Mouse (Mus musculus) spleen, adult 10 weeks (tissue): Measurements from ENCODE around the gene Tmem223. TPM values are rescaled to one million over a fixed set of nuclear protein-coding genes. Genes with fewer than 3 reads are reported as not detected.

Source experiments
- polyA plus RNA-seq: library from polyadenylated mRNA; stranded (reverse); fragments of 350-450 nt; fragmentation: Illumina TruSeq; extraction: RNeasy Lipid Tissue Mini Kit (QIAGEN cat#74804); gene quantifications from one replicate; pipeline ENCODE4 v1.2.3, GENCODE M21; 2015; ENCODE audit warnings: low replicate concordance; ENCODE audit not compliant: insufficient read depth

Gene Tmem223
- polyA plus RNA-seq, 1 experiment from 2014 or later, result 36.9 TPM

Other genes starting within 250 kb of the Tmem223 start
- not detected for gene Slc22a8, start 179.7 kb upstream of the Tmem223 start, polyA plus RNA-seq
- gene Slc22a6, start 153.0 kb upstream of the Tmem223 start, polyA plus RNA-seq, result not detected
- gene Chrm1, start 107.2 kb upstream of the Tmem223 start, polyA plus RNA-seq, result not detected
- gene Slc3a2, start 47.6 kb upstream of the Tmem223 start, polyA plus RNA-seq, result 149 TPM
- 70.3 TPM for gene Wdr74, start 35.2 kb upstream of the Tmem223 start, polyA plus RNA-seq
- gene 1700092M07Rik, start 30.3 kb upstream of the Tmem223 start, polyA plus RNA-seq, result not detected
- gene Stx5a, start 29.6 kb upstream of the Tmem223 start, polyA plus RNA-seq, result 145 TPM
- 395 TPM for gene Nxf1, start 13.9 kb upstream of the Tmem223 start, polyA plus RNA-seq
- gene Tmem179b, start 3.5 kb downstream of the Tmem223 start, polyA plus RNA-seq, result 89.0 TPM
- gene Taf6l, start 15.4 kb downstream of the Tmem223 start, polyA plus RNA-seq, result 4.8 TPM
- 131 TPM for gene Polr2g, start 27.6 kb downstream of the Tmem223 start, polyA plus RNA-seq
- gene Zbtb3, start 31.6 kb downstream of the Tmem223 start, polyA plus RNA-seq, result 3.1 TPM
- gene Ttc9c, start 48.3 kb downstream of the Tmem223 start, polyA plus RNA-seq, result 67.2 TPM
- 172 TPM for gene Hnrnpul2, start 49.0 kb downstream of the Tmem223 start, polyA plus RNA-seq
- not detected for gene AC129217.1, start 58.8 kb downstream of the Tmem223 start, polyA plus RNA-seq
- 33.6 TPM for gene Bscl2, start 66.5 kb downstream of the Tmem223 start, polyA plus RNA-seq
- 0.14 TPM for gene Gng3, start 68.2 kb downstream of the Tmem223 start, polyA plus RNA-seq
- 0.33 TPM for gene Lrrn4cl, start 79.8 kb downstream of the Tmem223 start, polyA plus RNA-seq
- 103 TPM for gene Ubxn1, start 100.5 kb downstream of the Tmem223 start, polyA plus RNA-seq
- gene Uqcc3, start 109.9 kb downstream of the Tmem223 start, polyA plus RNA-seq, result 14.9 TPM
- 85.8 TPM for gene Lbhd1, start 112.7 kb downstream of the Tmem223 start, polyA plus RNA-seq
- gene Gm49403, start 112.9 kb downstream of the Tmem223 start, polyA plus RNA-seq, result not detected
- 31.6 TPM for gene 1810009A15Rik, start 117.9 kb downstream of the Tmem223 start, polyA plus RNA-seq
- gene Gm49416, start 117.9 kb downstream of the Tmem223 start, polyA plus RNA-seq, result not detected
- gene Ints5, start 122.0 kb downstream of the Tmem223 start, polyA plus RNA-seq, result 8.5 TPM
- gene Ganab, start 127.1 kb downstream of the Tmem223 start, polyA plus RNA-seq, result 156 TPM
- gene B3gat3, start 149.4 kb downstream of the Tmem223 start, polyA plus RNA-seq, result 44.8 TPM
- 3.7 TPM for gene Rom1, start 158.4 kb downstream of the Tmem223 start, polyA plus RNA-seq
- 68.8 TPM for gene Eml3, start 158.6 kb downstream of the Tmem223 start, polyA plus RNA-seq
- 192 TPM for gene Mta2, start 170.9 kb downstream of the Tmem223 start, polyA plus RNA-seq
- gene Tut1, start 182.9 kb downstream of the Tmem223 start, polyA plus RNA-seq, result 24.7 TPM
- 623 TPM for gene Eef1g, start 196.0 kb downstream of the Tmem223 start, polyA plus RNA-seq
- 88.3 TPM for gene Ahnak, start 218.3 kb downstream of the Tmem223 start, polyA plus RNA-seq